Mouse (Mus musculus): Measurements from ENCODE around the gene Dus2. TPM values are rescaled to one million over a fixed set of nuclear protein-coding genes. Genes with fewer than 3 reads are reported as not detected.

The Dus2 gene
- total RNA-seq, 2 experiments from 2014 or later: 20.9 to 21.5 TPM

DNA sequence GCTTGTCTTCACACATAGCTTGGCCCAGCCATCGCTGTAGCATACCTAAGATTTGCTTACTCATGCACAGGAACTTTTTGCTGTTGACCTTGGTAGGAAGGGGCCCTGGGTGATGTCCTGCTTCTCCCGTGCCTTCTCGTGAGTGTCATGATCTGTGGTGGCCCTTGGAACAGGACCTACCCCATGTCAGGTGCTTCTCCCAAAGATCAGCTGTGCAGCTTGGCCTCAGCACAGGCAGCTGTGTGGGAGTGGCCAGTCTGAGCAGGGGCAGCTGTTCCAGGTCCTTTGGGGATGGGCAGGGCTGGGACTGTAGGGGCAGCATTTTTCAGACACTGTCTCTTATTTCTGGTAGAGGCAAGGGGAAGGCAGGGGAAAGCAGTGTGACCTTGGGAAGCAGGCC, 53.0 kb downstream of the Dus2 start:
- DNase-seq (ENCODE audit: low spot score in 2 of 2): no peak

DNA sequence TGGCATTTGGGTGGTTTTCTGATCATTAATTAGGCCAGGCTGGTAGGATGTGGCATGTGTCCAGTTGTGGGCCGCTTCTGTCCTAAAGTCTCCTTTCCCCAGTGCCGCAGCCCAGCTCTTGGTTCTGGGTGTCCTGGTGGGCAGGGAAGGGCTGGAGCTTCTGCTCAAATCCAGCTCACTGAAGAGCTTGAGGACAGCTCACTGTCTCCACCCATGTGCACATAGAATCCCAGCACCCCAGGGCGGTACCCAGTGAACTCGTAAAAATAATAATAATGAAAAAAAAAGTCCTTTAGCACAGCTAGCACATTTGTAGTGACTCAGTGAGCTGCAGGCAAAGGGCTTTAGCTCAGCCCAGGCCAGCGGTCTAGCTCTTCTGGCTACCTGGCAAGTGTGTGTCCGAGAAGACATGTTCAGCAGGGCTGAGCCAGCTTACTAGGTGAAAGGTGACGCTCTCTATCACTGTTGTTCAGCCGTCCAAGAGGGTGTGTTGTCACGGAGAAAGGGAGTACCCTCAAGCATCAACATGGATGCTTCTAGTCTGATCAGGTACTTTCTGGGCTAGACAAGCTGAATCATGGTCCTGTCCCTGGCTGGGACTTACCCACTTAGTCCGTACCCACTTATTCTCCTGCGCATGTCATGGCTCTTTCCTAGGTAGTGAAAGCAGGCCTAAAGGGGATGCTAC, 55.9 kb downstream of the Dus2 start:
- no peak for DNase-seq (ENCODE audit: low spot score in 2 of 2)

DNA sequence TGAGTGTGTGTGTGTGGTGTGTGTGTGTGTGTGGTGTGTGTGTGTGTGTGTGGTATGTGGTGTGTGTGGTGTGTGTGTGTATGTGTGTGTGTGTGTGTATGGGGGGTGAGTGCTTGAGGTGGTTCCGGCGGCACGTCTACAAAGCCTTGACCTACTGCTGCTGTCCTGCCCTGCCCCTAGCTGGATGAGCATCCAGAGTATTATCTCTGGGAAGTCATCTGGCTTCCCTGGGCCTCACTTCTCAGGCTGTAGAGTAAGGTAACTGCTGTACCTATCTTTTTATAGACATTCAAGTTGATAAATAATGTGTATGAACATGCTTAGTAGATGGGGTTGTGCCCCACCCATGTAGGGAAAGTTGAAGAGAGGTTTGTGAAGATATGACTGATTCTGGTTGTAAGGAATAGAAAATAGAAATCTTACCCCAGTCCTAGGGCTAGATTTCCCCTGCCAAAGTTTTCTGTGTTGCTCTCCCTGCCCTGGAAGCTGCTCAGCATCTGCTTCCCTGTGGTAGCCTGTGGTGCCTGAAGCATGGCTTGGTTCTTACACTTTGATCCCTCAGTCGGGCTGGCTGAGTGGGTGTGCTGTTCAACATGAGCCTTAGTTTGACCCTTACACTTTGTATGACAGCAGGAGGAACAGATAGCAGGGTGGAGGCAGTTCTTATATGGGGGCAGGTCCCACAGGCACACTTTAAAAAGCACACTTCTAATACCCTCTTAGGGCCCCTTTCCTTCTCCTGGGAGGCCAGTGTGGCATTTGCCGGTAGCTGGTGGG, 56.9 kb downstream of the Dus2 start:
- no peak for DNase-seq (ENCODE audit: low spot score in 2 of 2)

DNA sequence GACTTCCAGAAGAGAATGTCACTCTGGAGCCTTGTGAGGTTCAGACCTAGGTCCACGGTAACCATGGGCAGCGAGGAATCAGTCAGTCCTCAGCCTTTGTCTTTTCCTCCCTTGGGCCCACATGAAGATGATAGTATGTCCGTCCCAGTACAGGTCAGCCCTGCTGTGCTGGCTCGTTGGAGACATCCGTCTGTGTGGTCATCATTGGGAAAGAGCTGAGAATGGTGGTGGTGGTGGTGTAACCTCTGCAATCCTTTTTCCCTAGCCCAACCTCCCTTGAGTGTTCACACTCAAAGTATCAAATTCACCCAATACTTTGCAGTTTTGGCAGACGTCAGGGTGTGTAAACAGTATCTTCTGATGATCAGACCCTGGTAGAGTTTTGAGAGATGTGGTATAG, 58.7 kb downstream of the Dus2 start:
- no peak for DNase-seq (ENCODE audit: low spot score in 2 of 2)

GRCm38 (mm10) chr8:106051068-106051467, 59.9 kb downstream of the Dus2 start:
- DNase-seq (ENCODE audit: low spot score in 2 of 2): no peak

DNA sequence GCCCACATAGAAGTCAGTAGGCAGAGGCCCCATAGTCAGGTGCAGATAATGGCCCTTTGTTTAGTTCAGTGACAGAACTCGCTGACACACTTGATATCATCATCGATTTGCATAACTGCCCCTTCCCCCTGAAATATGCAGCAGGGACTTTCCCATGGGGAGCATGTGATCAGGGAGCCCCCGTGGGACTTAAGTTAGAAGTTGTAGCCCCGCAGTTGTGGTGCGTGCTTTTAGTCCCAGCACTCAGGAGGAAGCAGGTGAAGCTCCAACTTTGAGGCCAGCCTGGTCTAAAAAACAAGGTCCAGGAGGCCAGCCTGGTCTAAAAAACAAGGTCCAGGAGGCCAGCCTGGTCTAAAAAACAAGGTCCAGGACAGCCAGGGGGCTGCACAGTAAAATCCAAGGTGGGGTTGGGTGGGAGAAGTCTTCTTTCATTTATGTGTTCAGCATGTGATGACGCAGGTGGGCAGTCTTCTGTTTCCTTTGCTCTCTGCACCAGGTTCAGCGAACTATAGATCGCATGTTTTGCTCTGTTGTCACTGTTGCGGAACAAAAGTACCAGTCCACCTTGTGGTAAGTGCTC, 61.5 kb downstream of the Dus2 start:
- no peak for DNase-seq (ENCODE audit: low spot score in 2 of 2)

GRCm38 (mm10) chr8:106054190-106054811, 63.2 kb downstream of the Dus2 start:
- no peak for DNase-seq (ENCODE audit: low spot score in 2 of 2)

DNA sequence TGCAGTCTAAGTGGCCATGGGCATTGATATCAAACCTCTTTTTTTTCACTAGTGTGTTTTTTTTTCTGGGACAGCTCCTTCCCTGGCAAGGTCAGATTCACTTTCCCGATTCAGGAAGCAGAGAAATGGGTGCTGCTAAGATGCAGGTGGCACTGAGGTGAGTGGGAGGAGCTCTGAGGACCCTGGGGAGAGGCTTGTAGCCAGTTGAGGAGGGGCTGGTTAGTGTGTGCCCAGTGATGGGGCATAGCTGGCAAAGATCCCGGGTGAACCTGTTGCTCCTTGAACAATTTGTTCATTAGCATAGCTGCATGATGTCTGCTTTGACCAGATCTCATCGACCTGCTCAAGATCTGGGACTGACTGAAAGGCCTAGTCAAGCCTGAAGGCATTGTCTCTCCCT, 63.9 kb downstream of the Dus2 start:
- DNase-seq (ENCODE audit: low spot score in 2 of 2): no peak

GRCm38 (mm10) chr8:106056455-106056982, 65.4 kb downstream of the Dus2 start:
- DNase-seq (ENCODE audit: low spot score in 2 of 2): no peak

DNA sequence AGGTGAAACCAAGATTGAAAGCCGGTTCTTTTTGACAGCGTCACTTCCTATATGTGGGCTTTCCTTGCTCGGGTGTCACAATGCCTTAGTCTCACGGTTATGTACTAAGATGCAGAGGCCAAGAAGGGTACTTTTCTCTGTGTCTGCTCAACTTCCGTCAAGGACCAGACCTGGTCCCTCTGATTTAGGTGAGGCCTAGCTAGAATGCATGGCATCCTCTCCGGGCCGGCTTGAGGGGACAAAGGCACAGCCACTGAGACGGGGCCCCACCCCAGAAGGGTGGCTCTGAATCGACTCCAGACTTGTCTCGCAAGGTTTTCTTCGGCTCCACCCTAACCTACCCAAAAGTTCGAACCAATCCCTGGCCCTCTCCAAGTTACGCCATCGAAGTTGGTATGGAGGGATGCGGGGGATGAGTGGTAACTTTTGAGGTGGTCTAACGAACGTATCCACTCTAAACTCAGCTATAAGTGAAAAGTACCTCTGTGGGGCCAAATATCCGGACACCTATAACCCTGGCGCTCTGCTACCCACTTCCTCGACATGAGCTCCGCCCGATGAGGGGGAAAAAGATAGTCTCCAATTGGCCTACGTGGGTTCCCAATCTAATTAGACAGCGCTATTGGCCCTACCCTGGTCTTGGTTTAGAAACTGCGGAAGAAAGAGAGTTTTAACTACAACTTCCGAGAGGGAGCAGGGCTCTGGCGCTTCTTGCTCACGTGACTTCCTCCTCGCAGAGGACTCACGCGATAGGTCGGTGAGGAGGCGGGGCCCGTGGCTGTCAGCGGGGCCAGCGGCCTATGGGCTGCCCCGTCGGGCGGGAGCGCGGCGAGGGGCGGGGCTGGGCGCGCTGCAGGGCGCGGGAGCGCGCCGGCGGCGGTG, 67.8 kb downstream of the Dus2 start, which contains the start of gene Nfatc3:
Nfatc3 (plus strand) TSS at position 110 of the 882 bp plus-strand sequence.
- peak; percentile 89 to 94 for DNase-seq (ENCODE audit: low spot score in 2 of 2)

DNA sequence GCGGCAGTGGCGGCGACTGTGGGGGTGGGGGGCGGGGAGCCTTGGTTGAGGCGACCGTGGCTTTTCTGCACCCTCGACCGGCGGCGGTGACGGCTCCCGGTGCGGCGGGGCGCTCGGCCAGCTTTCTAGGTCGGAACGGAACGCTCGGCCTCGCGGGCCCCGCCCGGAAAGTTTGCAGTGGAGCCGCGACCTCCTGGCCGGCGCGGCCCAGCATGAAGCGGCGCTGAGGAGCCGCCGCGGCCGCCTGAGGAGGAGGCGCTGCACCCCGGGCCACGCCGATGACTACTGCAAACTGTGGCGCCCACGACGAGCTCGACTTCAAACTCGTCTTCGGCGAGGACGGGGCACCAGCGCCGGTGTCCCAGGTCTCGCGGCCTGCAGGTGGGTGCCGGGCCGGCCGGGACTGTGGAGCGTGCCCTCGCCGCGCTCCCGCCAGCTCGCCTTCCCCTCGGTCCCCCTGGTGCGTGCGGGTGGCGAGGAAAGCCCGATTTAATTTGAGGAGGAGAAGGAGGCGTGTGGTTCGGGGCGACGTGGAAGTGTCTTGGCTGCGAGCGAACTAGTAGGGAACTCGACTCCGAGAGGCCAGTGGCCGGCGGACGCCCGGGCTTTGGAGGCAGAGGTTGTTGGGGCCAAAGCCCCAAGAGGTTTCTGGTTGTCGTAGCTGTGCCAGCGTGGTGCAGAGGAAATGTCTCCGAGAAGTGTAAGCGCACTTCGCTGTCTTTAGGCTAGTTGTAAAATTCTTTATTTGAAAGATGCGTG, 68.7 kb downstream of the Dus2 start:
- peak in 1 of 2 experiments; percentile 54 for DNase-seq (ENCODE audit: low spot score in 2 of 2)

- DNase-seq (ENCODE audit: low spot score in 2 of 2): no peak
Measured at GRCm38 (mm10) chr8:106060521-106060920, 69.4 kb downstream of the Dus2 start.

DNA sequence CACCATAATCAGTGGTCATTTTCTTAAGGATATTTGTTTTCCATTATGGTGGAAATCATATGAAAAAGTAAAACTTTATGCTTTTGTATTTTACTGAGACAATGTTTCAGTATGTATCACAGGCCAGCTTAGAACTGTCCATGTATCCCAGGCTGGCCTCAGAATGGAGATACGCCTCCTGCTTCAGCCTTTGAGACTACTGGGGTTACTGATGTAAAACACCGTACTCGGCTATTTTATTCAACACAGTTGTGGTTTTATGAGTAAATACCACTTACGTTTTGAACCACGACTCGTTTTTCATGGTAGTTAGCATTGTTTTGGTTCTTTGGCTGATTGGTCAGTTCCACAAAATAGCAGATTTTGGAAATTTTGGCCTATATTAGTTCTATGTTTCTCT, 70.5 kb downstream of the Dus2 start:
- no peak for DNase-seq (ENCODE audit: low spot score in 2 of 2)

DNA sequence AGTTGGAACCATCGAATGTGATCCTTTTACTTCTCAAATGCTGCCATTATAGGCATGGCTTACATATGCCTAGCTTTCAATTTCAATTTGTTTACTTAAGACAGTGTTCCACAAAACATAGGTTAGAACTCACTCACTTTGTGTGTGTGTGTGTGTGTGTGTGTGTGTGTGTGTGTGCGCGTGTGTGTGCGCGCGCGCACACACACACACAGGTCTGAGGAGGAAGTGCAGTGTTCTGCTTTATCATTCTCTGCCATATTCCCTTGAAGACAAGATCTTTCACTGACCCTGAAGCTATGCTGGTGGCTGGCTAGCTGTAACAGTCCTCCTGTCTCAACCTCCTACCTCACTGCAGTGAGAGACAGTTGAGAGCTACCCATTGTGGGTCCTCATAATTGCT, 71.9 kb downstream of the Dus2 start:
- DNase-seq (ENCODE audit: low spot score in 2 of 2): no peak

DNA sequence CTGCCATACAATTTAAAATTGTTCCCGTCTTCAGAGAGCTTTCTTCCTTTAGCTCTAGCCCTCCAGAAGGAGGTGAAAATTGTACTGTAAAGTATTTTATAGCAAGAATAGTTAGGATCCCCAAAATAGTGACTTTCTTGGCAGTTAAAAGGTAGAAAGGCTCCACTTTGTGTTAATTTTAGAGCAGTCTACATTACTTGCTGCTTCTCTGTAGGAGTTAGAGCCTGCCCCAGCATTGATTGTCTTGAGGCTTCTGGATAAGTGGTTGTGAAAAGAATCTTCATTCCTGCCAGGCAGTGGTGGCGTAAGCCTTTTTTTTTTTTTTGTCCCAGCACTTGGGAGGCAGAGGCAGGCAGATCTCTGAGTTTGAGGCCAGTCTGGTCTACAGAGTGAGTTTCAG, 75.6 kb downstream of the Dus2 start:
- no peak for DNase-seq (ENCODE audit: low spot score in 2 of 2)

- DNase-seq (ENCODE audit: low spot score in 2 of 2): no peak
Measured at GRCm38 (mm10) chr8:106069565-106069964, 78.4 kb downstream of the Dus2 start.

- no peak for DNase-seq (ENCODE audit: low spot score in 2 of 2)
Measured at GRCm38 (mm10) chr8:106072113-106072512, 81.0 kb downstream of the Dus2 start.

DNA sequence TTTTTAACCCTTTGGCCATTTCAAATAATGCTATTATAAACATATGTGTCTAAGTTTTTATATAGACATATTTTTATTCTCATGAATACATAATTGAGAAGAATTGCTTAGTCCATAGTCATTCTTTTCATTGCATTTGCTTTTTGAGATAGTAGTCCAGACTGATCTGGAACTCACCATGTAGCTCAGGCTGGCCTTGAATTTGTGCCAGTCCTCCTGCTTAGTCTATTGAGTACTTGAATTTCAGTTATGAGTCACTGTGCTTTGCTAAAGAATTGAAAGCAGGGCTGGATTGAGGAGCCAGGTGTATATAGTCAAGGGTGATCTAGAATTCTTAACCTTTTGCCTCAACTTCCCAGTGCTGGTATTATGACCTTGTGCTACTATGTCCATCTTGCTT, 83.1 kb downstream of the Dus2 start:
- DNase-seq (ENCODE audit: low spot score in 2 of 2): no peak

DNA sequence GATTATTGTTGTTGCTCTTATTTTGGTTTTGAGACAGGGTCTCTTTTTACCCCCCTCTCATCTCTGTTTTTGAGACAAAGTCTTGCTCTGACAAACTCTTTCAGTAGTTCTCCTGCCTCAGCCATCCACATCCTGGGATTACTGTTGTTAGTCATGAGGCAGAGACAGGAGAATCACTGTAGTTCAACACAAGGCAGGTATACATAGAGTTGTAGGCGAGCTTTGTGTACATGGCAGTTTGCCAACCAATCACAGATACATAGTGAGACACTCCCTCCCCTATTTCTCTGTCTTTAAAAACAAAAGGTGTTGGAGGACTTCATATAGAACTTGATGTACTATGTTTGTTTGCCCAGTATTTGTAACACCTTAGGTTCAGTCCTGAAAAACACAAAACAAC, 83.5 kb downstream of the Dus2 start:
- DNase-seq (ENCODE audit: low spot score in 2 of 2): no peak

Measured in layer of hippocampus, postnatal 10 days (tissue).